Mouse (Mus musculus) CH12.LX (cell line): ENCODE data around the gene Tmtc1. TPM values are rescaled to one million over a fixed set of nuclear protein-coding genes. Genes with fewer than 3 reads are reported as not detected.
A peak's percentile ranks its signal among the peaks of the same experiment; 100 is the strongest.

Source experiments
- DNase-seq: peaks from one replicate; pipeline ENCODE4 v3.0.0-alpha.2; 2013; ENCODE audit errors: extremely low read depth
- H3K27ac ChIP-seq: 2 replicates; pipeline ENCODE4 v1.5.1; 2012; ENCODE audit warnings: low read depth, mild to moderate bottlenecking, control low read depth, moderate library complexity; ENCODE audit not compliant: insufficient read depth
- H3K27me3 ChIP-seq: replicated peaks from 2 replicates; pipeline ENCODE3; 2012; ENCODE audit warnings: inconsistent platforms
- H3K36me3 ChIP-seq, 2 experiments: replicated peaks in 1 of 2; 2 replicates each; pipeline versions ENCODE3 to v1.6.1; 2012; ENCODE audit warnings: inconsistent platforms in 1 of 2, low read length in 1 of 2, mild to moderate bottlenecking in 1 of 2, mixed read lengths in 1 of 2, moderate library complexity in 1 of 2; ENCODE audit not compliant: control insufficient read depth in 1 of 2, insufficient read depth in 1 of 2
- H3K4me1 ChIP-seq, 2 experiments: 2 replicates each; pipeline ENCODE4 v1.6.1; 2012; ENCODE audit warnings: inconsistent platforms in 1 of 2, moderate library complexity in 1 of 2; ENCODE audit not compliant: insufficient read depth in 2 of 2, control insufficient read depth in 1 of 2
- H3K4me2 ChIP-seq: 2 replicates; pipeline ENCODE4 v1.6.1; 2012; ENCODE audit warnings: low read depth, mild to moderate bottlenecking, control low read depth; ENCODE audit not compliant: poor library complexity, insufficient read depth, severe bottlenecking
- H3K4me3 ChIP-seq, 3 experiments: fragments of 150-350 bp in 1 of 3; sonication (generic) in 1 of 3; replicated peaks in 1 of 3; 2 replicates each; pipeline versions ENCODE3 to v1.5.1; 2011 to 2012; ENCODE audit warnings: low read depth in 2 of 3, low read length in 2 of 3, mild to moderate bottlenecking in 2 of 3, moderate library complexity in 2 of 3, control low read depth in 1 of 3, improper control_type of control experiment in 1 of 3, inconsistent platforms in 1 of 3, mixed read lengths in 1 of 3; ENCODE audit not compliant: poor library complexity in 1 of 3
- H3K79me2 ChIP-seq: replicated peaks from 2 replicates; pipeline ENCODE4 v1.6.1; 2012; ENCODE audit warnings: mild to moderate bottlenecking, moderate library complexity; ENCODE audit not compliant: control insufficient read depth, poor library complexity, insufficient read depth, severe bottlenecking; ENCODE audit errors: extremely low read depth
- H3K9ac ChIP-seq: 2 replicates; pipeline ENCODE4 v1.6.1; 2012; ENCODE audit warnings: low read depth, mild to moderate bottlenecking, control low read depth, moderate library complexity; ENCODE audit not compliant: insufficient read depth
- H3K9me3 ChIP-seq: replicated peaks from 2 replicates; pipeline ENCODE3; 2012; ENCODE audit warnings: low read length, inconsistent platforms, mixed read lengths
- BHLHE40 ChIP-seq: IDR thresholded peaks from 2 replicates; pipeline ENCODE4 v1.6.1; 2011; ENCODE audit warnings: mild to moderate bottlenecking, low read depth, low read length, improper control_type of control experiment
- E2F4 ChIP-seq: IDR thresholded peaks from 2 replicates; pipeline ENCODE4 v1.6.1; 2011; ENCODE audit warnings: low read depth, low read length, improper control_type of control experiment; ENCODE audit not compliant: insufficient replicate concordance
- ELF1 ChIP-seq: IDR thresholded peaks from 2 replicates; pipeline ENCODE4 v1.6.1; 2014; ENCODE audit warnings: low read depth, mild to moderate bottlenecking, inconsistent platforms, low read length, improper control_type of control experiment
- ETS1 ChIP-seq: conservative IDR thresholded peaks from 2 replicates; pipeline ENCODE4 v1.6.1; 2012; ENCODE audit warnings: low read depth, mild to moderate bottlenecking, inconsistent platforms, low read length, improper control_type of control experiment, moderate library complexity
- GABPA ChIP-seq: IDR thresholded peaks from 2 replicates; pipeline ENCODE4 v1.6.1; 2012; ENCODE audit warnings: low read depth, low read length, improper control_type of control experiment, inconsistent platforms; ENCODE audit not compliant: insufficient replicate concordance
- JUND ChIP-seq: conservative IDR thresholded peaks from 2 replicates; pipeline ENCODE4 v1.6.1; 2011; ENCODE audit warnings: low read depth, low read length, improper control_type of control experiment
- KAT2A ChIP-seq: IDR thresholded peaks from 2 replicates; pipeline ENCODE4 v1.6.1; 2012; ENCODE audit warnings: low read length, improper control_type of control experiment, inconsistent platforms; ENCODE audit not compliant: insufficient replicate concordance
- MAFK ChIP-seq: IDR thresholded peaks from 2 replicates; pipeline ENCODE4 v1.6.1; 2011; ENCODE audit warnings: low read length, improper control_type of control experiment; ENCODE audit not compliant: insufficient replicate concordance
- MAZ ChIP-seq: IDR thresholded peaks from 2 replicates; pipeline ENCODE4 v1.6.1; 2012; ENCODE audit warnings: low read depth, mild to moderate bottlenecking, inconsistent platforms, low read length, improper control_type of control experiment, moderate library complexity
- MEF2A ChIP-seq: IDR thresholded peaks from 2 replicates; pipeline ENCODE4 v1.6.1; 2014; ENCODE audit warnings: low read depth, mild to moderate bottlenecking, inconsistent platforms, low read length, improper control_type of control experiment, borderline replicate concordance
- MXI1 ChIP-seq: IDR thresholded peaks from 2 replicates; pipeline ENCODE4 v1.6.1; 2011; ENCODE audit warnings: mild to moderate bottlenecking, low read depth, low read length, improper control_type of control experiment
- NELFE ChIP-seq: IDR thresholded peaks from 2 replicates; pipeline ENCODE4 v1.6.1; 2011; ENCODE audit warnings: low read depth, low read length, improper control_type of control experiment
- NRF1 ChIP-seq: IDR thresholded peaks from 2 replicates; pipeline ENCODE4 v1.6.1; 2014; ENCODE audit warnings: low read depth, mild to moderate bottlenecking, inconsistent platforms, low read length, improper control_type of control experiment, moderate library complexity
- SIN3A ChIP-seq: IDR thresholded peaks from 2 replicates; pipeline ENCODE4 v1.6.1; 2012; ENCODE audit warnings: low read length, improper control_type of control experiment, inconsistent platforms
- TCF12 ChIP-seq: IDR thresholded peaks from 2 replicates; pipeline ENCODE4 v1.6.1; 2014; ENCODE audit warnings: low read depth, mild to moderate bottlenecking, inconsistent platforms, low read length, improper control_type of control experiment
- UBTF ChIP-seq: IDR thresholded peaks from 2 replicates; pipeline ENCODE4 v1.6.1; 2012; ENCODE audit warnings: low read depth, mild to moderate bottlenecking, inconsistent platforms, low read length, improper control_type of control experiment, moderate library complexity
- USF2 ChIP-seq: conservative IDR thresholded peaks from 2 replicates; pipeline ENCODE4 v1.6.1; 2011; ENCODE audit warnings: low read depth, low read length, improper control_type of control experiment
- ZC3H11A ChIP-seq: IDR thresholded peaks from 2 replicates; pipeline ENCODE4 v1.6.1; 2012; ENCODE audit warnings: low read depth, mild to moderate bottlenecking, inconsistent platforms, low read length, improper control_type of control experiment
- ZKSCAN1 ChIP-seq: IDR thresholded peaks from 2 replicates; pipeline ENCODE4 v1.6.1; 2012; ENCODE audit warnings: low read depth, inconsistent platforms, low read length, improper control_type of control experiment, borderline replicate concordance
- dilution Hi-C: fragments of 300-500 bp; cut with MboI; formaldehyde crosslinking; loops from 2 replicates; pipeline ENCODE4 v1.14.3; 2020; ENCODE audit warnings: low sequenced_read_pairs; ENCODE audit not compliant: extremely low pct_unique_long_range_greater_than_20kb, extremely low pct_ligation_motif_present
- in situ Hi-C: fragments of 300-500 bp; cut with MboI; formaldehyde crosslinking; loops from 3 replicates; pipeline ENCODE4 v1.14.3; 2019; ENCODE audit warnings: low sequenced_read_pairs, low pct_ligation_motif_present, low pct_unique_long_range_greater_than_20kb, mixed read lengths
- polyA plus RNA-seq: library from polyadenylated mRNA; unstranded; fragments of >175 nt; gene quantifications from 2 replicates; pipeline ENCODE4 v1.2.1, GENCODE M21; 2012; ENCODE audit warnings: low read depth; ENCODE audit not compliant: insufficient read length
- total RNA-seq, 2 experiments: library from RNA; depleted of rRNA; stranded (reverse); fragments of 300-350 nt in 1 of 2; fragments of >200 nt in 1 of 2; gene quantifications; 2 replicates each; pipeline ENCODE4 v1.2.3; 2012 to 2014

Gene Tmtc1
- total and polyA plus RNA-seq, 3 experiments = 0.03 to 0.13 (median 0.04) TPM

DNA sequence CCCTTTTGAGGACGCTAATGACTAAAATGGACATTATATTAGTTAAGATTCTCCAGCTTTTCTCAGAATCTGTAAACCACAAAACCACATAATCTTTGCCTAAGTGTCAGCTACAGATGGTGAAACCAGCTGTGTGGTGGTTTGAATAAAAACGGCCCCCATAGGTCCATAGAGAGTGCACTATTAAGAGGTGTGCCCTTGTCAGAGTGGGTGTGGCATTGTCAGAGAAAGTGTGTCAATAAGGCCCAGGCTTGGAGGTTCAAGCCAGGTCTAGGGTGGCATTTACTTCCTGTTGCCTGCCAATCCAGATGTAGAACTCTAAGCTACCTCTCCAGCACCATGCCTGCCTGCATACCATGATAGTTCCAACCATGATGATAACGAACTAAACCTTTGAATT is 99.2 kb downstream of the Tmtc1 start:
- DNase-seq = peak; percentile 13
- Histone ChIP-seq H3K4me2 (no peak overlapping the region), H3K4me3 (no peak overlapping the region), H3K27me3 (no peaks in the 10 kb centered on the region), H3K27ac (no peak overlapping the region)
- in situ Hi-C loops = no loop called here
- TF ChIP-seq ETS1 = peak; percentile 47; the same call in 1 of the 2 replicates
- TF ChIP-seq MEF2A = no peak
- TF ChIP-seq, all 38 proteins: peak for 1
- Histone ChIP-seq H3K79me2 (no peaks in the 10 kb centered on the region), H3K4me1 (peaks cover 0 to 9% of the 10 kb centered on the region in 2 experiments; a peak in 2 of 4 replicates), H3K9me3 (no peaks in the 10 kb centered on the region), H3K9ac (no peak overlapping the region), H3K36me3 (no peaks in the 10 kb centered on the region)
- dilution Hi-C loops = no loop called here

DNA sequence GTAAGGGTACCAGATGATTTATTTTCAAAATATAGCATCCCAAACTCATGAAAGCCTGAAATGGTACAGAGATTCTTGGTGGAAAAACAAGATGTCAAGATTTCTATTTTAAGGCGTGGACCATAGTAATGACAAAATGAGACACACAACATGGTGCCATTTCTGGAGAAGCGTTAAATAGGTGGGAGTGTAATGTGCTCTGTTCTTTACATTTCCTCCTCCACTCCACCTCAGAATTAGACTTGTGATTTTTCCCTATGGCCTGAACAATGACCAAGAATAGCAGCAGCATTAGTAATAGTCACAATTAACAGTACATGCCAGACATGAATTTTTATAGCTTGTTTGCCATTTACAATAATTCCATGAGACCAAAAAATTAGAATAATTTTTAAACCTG is 102.0 kb downstream of the Tmtc1 start:
- no peak overlapping the region for H3K4me3 ChIP-seq
- H3K9ac ChIP-seq = no peak overlapping the region
- in situ Hi-C loops (no loop called here), dilution Hi-C loops (no loop called here)
- no peak for DNase-seq
- H3K27me3 ChIP-seq = no peaks in the 10 kb centered on the region
- H3K27ac ChIP-seq = no peak overlapping the region
- TF ChIP-seq GABPA = no peak
- no peak for TF ChIP-seq USF2
- no peak for TF ChIP-seq BHLHE40
- TF ChIP-seq TCF12 = no peak
- TF ChIP-seq ZC3H11A = no peak
- no peak for TF ChIP-seq ETS1
- no peak for TF ChIP-seq MXI1
- TF ChIP-seq UBTF = no peak
- no peak for TF ChIP-seq MAZ
- TF ChIP-seq SIN3A = no peak
- TF ChIP-seq NRF1 = no peak
- TF ChIP-seq JUND = no peak
- TF ChIP-seq E2F4 = no peak
- no peak overlapping the region for H3K4me2 ChIP-seq
- no peaks in the 10 kb centered on the region for H3K9me3 ChIP-seq
- H3K79me2 ChIP-seq = no peaks in the 10 kb centered on the region
- no peaks in the 10 kb centered on the region for H3K36me3 ChIP-seq
- peaks cover 0 to 16% of the 10 kb centered on the region in 2 experiments; a peak in 2 of 4 replicates for H3K4me1 ChIP-seq

DNA sequence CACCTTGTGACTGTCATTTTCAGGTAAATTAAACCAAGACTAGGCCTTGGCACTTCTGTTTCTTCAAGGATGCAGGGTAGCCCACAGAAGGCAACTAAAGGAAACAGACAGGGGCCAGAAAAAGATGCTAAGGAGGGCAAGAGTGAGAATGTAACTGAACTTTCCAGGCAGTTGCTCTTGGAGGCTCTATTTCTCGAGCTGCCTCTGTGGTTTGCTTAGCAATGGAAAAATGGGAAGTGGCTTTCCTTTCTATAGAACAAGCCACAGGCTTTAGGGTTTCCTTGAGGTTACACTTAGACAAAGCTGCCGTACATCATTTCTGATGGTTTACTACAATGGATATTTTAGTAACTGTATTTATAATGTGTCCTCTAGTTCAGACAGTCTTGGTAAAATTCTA is 102.4 kb downstream of the Tmtc1 start:
- no peak for TF ChIP-seq ELF1
- no peak for TF ChIP-seq ZKSCAN1
- TF ChIP-seq KAT2A = no peak
- no peak for TF ChIP-seq E2F4
- TF ChIP-seq JUND = no peak
- no peak for TF ChIP-seq MAFK
- no peak for TF ChIP-seq NELFE
- TF ChIP-seq MAZ = no peak
- no peaks in the 10 kb centered on the region for H3K9me3 ChIP-seq
- no peaks in the 10 kb centered on the region for H3K36me3 ChIP-seq
- H3K27me3 ChIP-seq = no peaks in the 10 kb centered on the region
- no peak overlapping the region for H3K27ac ChIP-seq
- H3K4me2 ChIP-seq = no peak overlapping the region
- no peak for DNase-seq
- H3K4me3 ChIP-seq = no peak overlapping the region
- H3K79me2 ChIP-seq = no peaks in the 10 kb centered on the region
- H3K4me1 ChIP-seq = peaks cover 0 to 16% of the 10 kb centered on the region in 2 experiments; a peak in 2 of 4 replicates
- in situ Hi-C loops = no loop called here
- dilution Hi-C loops = no loop called here
- no peak overlapping the region for H3K9ac ChIP-seq
